ENCODE assay signal across 21 mouse cellular contexts in the genomic region with DNA sequence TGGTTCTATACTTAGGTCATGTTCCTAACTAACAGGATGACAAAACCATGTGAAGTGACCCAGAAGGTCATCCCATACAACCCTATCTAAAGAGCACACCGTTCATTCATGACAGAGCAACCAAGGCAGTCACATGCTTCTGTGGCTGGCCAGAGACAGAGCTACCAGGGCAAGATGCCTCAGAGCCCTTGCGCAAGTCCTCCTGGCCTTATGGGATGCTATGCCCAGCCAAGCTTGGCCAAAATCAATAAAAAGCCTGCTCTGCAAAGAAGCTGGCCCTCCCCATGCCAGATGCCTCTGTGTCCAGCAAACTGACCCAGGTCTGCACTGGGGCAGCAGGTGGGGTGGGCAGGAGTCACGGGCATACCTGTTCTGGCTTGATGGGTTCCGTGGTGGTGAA.
"Had no signal": no experiment of that assay in that cellular context is flagged by ENCODE, and none has a peak within 500 bp of the region (broad histone marks: within the 10 kb centered on the region; RNA-seq: fewer than 3 reads in every experiment).

No protein-coding gene starts in this region.

- H3K4me1 ChIP-seq: limb, embryonic 13.5 days; liver, embryonic 13.5 days; megakaryocyte, embryonic 14.5 days had no signal

- H3K9ac ChIP-seq: limb, embryonic 13.5 days; liver, embryonic 13.5 days; lung, embryonic 14.5 days; midbrain, embryonic 13.5 days; neural tube, embryonic 13.5 days had no signal

- H3K36me3 ChIP-seq: limb, embryonic 10.5 days; limb, embryonic 13.5 days; liver, embryonic 13.5 days; midbrain, embryonic 13.5 days; neural tube, embryonic 13.5 days had no signal

- H3K4me3 ChIP-seq: layer of hippocampus, adult 2 months; limb, embryonic 10.5 days; limb, embryonic 13.5 days; liver, embryonic 13.5 days; megakaryocyte, embryonic 14.5 days; midbrain, embryonic 10.5 days; midbrain, embryonic 13.5 days; myocyte; neural tube, embryonic 13.5 days had no signal

- ATAC-seq: lung, postnatal 0 days; midbrain, embryonic 13.5 days; midbrain, embryonic 16.5 days had no signal

- H3K27me3 ChIP-seq: liver, embryonic 13.5 days; midbrain, embryonic 13.5 days had no signal

- DNase-seq: kidney, postnatal 25 days; layer of hippocampus, adult 9-11 months; liver; liver, embryonic 13.5 days; lung, embryonic 14.5 days; retina, postnatal 1 day; right cerebral cortex, postnatal 25 days; spleen, adult 18-20 months; thymus, adult 18-20 months; thymus, postnatal 36 days had no signal

- H3K27ac ChIP-seq: kidney, postnatal 0 days; layer of hippocampus, adult 2 months; limb, embryonic 10.5 days; limb, embryonic 13.5 days; liver, embryonic 13.5 days; midbrain, embryonic 10.5 days; midbrain, embryonic 13.5 days; neural tube, embryonic 13.5 days had no signal

- H3K4me2 ChIP-seq: limb, embryonic 13.5 days; liver, embryonic 13.5 days; lung, embryonic 14.5 days; midbrain, embryonic 13.5 days; neural tube, embryonic 13.5 days had no signal

- H3K9me3 ChIP-seq: limb, embryonic 10.5 days; liver, embryonic 13.5 days; megakaryocyte, embryonic 14.5 days; midbrain, embryonic 10.5 days; midbrain, embryonic 13.5 days; neural tube, embryonic 13.5 days had no signal
